Mouse (Mus musculus): Measurements from ENCODE around the gene Lgals3bp.

DNA sequence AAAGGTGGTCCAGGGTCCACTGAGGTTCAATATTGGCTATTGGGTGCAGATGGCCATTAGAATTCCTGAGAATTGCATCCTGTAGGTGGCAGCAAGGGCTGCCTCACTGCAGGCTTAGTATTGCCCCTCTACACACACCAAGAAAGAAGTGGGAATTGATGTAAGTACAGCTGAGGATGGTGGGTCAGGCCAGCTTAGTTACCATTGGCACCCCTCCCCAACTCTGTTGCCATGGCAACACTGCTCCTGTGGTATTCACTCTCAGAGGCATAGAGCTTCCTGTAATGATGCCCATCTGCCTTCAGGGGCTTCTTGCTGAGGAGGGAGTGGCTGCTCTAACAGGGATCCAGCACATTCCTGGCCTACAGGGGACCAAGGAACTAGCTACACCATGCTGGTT lies 26.9 kb downstream of the Lgals3bp start:
- TF ChIP-seq ZC3H11A (IDR thresholded peaks at IDR 0.05; ENCODE audit: borderline replicate concordance, low read depth, low read length) (no peak), HCFC1 (IDR thresholded peaks at IDR 0.05; ENCODE audit: borderline replicate concordance, insufficient read depth, low read length) (no peak), CHD2 (IDR thresholded peaks at IDR 0.05; ENCODE audit: low read depth, low read length) (no peak), MAFK (IDR thresholded peaks at IDR 0.05; ENCODE audit: insufficient read depth, low read depth, low read length) (no peak), ZNF384 (IDR thresholded peaks at IDR 0.05; ENCODE audit: low read depth, low read length) (no peak)

Data from ES-E14 (cell line).